Mouse (Mus musculus) bone marrow, adult 2 months (tissue): ENCODE results near the gene Birc2.
"Not testable (repeated sequence)": the region's sequence is repeated elsewhere in the genome, so short reads cannot be mapped to it uniquely, and the experiment has no call there.

Experiments used
- CTCF ChIP-seq: fragments of 200-500 bp; IDR thresholded peaks from 2 replicates; pipeline ENCODE4 v1.5.1; 2011; ENCODE audit warnings: low read length, control low read depth; ENCODE audit not compliant: control insufficient read depth, insufficient read depth
- POLR2A ChIP-seq: fragments of 200-500 bp; IDR thresholded peaks from 2 replicates; pipeline ENCODE4 v1.6.1; 2011; ENCODE audit warnings: low read depth, mild to moderate bottlenecking, control low read depth, low read length, borderline replicate concordance; ENCODE audit not compliant: control insufficient read depth

DNA sequence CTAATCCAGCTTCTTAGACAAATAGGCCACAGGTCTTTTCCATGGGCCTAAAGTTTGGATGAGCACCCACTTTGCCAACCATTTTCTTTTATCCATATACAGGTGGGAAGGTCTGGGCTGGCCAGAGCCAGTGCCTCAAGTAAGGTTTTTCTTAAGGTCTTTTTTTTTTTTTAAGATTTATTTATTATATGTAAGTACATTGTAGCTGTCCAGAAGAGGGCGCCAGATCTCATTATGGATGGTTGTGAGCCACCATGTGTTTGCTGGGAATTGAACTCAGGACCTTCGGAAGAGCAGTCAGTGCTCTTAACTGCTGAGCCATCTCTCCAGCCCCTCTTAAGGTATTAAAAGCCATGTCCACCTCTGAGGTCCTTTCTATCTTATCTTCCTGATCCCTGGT, 30.1 kb upstream of the Birc2 start:
- not testable (repeated sequence) for TF ChIP-seq CTCF, POLR2A
